Mouse (Mus musculus) stomach, postnatal 0 days (tissue): ENCODE results near the gene Prok1. TPM values are rescaled to one million over a fixed set of nuclear protein-coding genes. Genes with fewer than 3 reads are reported as not detected.

Experiments
- ATAC-seq: fragments of 200-750 bp; cut with Nextera tagmentation; 2 replicates; pipeline ENCODE4 v1.8.0; 2017; ENCODE audit not compliant: low FRiP score, low TSS enrichment
- DNase-seq: peaks from one replicate; pipeline ENCODE4 v3.0.0-alpha.2; 2016; ENCODE audit warnings: low spot score
- H3K27ac ChIP-seq: fragments of 300-500 bp; sonication (generic); replicated peaks from 2 replicates; pipeline ENCODE4 v1.5.1; 2014; ENCODE audit warnings: mild to moderate bottlenecking, control low read depth
- H3K27me3 ChIP-seq: fragments of 300-500 bp; sonication (generic); 2 replicates; pipeline ENCODE4 v1.6.1; 2014; ENCODE audit warnings: low read length; ENCODE audit not compliant: control insufficient read depth, insufficient read depth
- H3K36me3 ChIP-seq: fragments of 300-500 bp; sonication (generic); 2 replicates; pipeline ENCODE4 v1.6.1; 2014; ENCODE audit warnings: low read length, mixed read lengths; ENCODE audit not compliant: control insufficient read depth, insufficient read depth
- H3K4me1 ChIP-seq: fragments of 300-500 bp; sonication (generic); replicated peaks from 2 replicates; pipeline ENCODE4 v1.6.1; 2014; ENCODE audit warnings: antibody characterized with exemption; ENCODE audit not compliant: control insufficient read depth, insufficient read depth
- H3K4me2 ChIP-seq: fragments of 300-500 bp; sonication (generic); replicated peaks from 2 replicates; pipeline ENCODE4 v1.6.1; 2014; ENCODE audit warnings: low read depth, mild to moderate bottlenecking, control low read depth, moderate library complexity
- H3K4me3 ChIP-seq: fragments of 300-500 bp; sonication (generic); 2 replicates; pipeline ENCODE4 v1.5.1; 2014; ENCODE audit warnings: low read depth, low read length, control low read depth
- H3K9ac ChIP-seq: fragments of 300-500 bp; sonication (generic); 2 replicates; pipeline ENCODE4 v1.6.1; 2014; ENCODE audit warnings: mild to moderate bottlenecking, low read length, control low read depth, mixed read lengths
- H3K9me3 ChIP-seq: fragments of 300-500 bp; sonication (generic); 2 replicates; pipeline ENCODE4 v1.6.1; 2016; ENCODE audit warnings: low read length; ENCODE audit not compliant: control insufficient read depth
- CTCF ChIP-seq: IDR thresholded peaks from 2 replicates; pipeline ENCODE4 v1.5.1; 2016; ENCODE audit warnings: antibody characterized with exemption, low read depth, mild to moderate bottlenecking, moderate library complexity
- EP300 ChIP-seq: optimal IDR thresholded peaks from 2 replicates; pipeline ENCODE3; 2016; ENCODE audit warnings: antibody characterized with exemption
- WGBS: fragments of 180-500 bp; shearing (Covaris S2); extraction: QIAGEN DNeasy Blood & Tissue Kit; methylation state at CpG from one replicate; pipeline ENCODE4 v1.1.7; 2014; 5-methylcytosine and 5-hydroxymethylcytosine counted together
- polyA plus RNA-seq: library from polyadenylated mRNA; unstranded; fragments of >200 nt; fragmentation: Nextera tagmentation; extraction: Ambion mirVana; gene quantifications from 2 replicates; pipeline ENCODE4 v1.2.1, GENCODE M21; 2015

Gene Prok1
- polyA plus RNA-seq, 1 experiment from 2014 or later = 11.3 TPM

GRCm38 (mm10) chr3:107249042-107249441 lies 9.5 kb upstream of the Prok1 start:
- Histone ChIP-seq H3K4me1 (no peaks in the 10 kb centered on the region), H3K4me3 (no peak overlapping the region), H3K27me3 (no peaks in the 10 kb centered on the region), H3K4me2 (no peak overlapping the region), H3K36me3 (no peaks in the 10 kb centered on the region), H3K9me3 (no peaks in the 10 kb centered on the region), H3K27ac (no peak overlapping the region), H3K9ac (no peak overlapping the region)
- no peak for TF ChIP-seq CTCF
- TF ChIP-seq EP300 = no peak
- WGBS = 58% methylated on average over 3 of the region's 3 CpGs
- no peak for DNase-seq
- ATAC-seq = peak; percentile 74

- Histone ChIP-seq H3K4me2 (no peak overlapping the region), H3K9me3 (no peaks in the 10 kb centered on the region), H3K4me1 (no peaks in the 10 kb centered on the region), H3K27me3 (no peaks in the 10 kb centered on the region), H3K36me3 (no peaks in the 10 kb centered on the region), H3K9ac (no peak overlapping the region), H3K4me3 (no peak overlapping the region), H3K27ac (no peak overlapping the region)
- no peak for DNase-seq
- 74% methylated on average over 6 of the region's 6 CpGs for WGBS
- no peak for ATAC-seq
- no peak for TF ChIP-seq EP300
- no peak for TF ChIP-seq CTCF
Observed at GRCm38 (mm10) chr3:107246876-107247275, 7.4 kb upstream of the Prok1 start.

DNA sequence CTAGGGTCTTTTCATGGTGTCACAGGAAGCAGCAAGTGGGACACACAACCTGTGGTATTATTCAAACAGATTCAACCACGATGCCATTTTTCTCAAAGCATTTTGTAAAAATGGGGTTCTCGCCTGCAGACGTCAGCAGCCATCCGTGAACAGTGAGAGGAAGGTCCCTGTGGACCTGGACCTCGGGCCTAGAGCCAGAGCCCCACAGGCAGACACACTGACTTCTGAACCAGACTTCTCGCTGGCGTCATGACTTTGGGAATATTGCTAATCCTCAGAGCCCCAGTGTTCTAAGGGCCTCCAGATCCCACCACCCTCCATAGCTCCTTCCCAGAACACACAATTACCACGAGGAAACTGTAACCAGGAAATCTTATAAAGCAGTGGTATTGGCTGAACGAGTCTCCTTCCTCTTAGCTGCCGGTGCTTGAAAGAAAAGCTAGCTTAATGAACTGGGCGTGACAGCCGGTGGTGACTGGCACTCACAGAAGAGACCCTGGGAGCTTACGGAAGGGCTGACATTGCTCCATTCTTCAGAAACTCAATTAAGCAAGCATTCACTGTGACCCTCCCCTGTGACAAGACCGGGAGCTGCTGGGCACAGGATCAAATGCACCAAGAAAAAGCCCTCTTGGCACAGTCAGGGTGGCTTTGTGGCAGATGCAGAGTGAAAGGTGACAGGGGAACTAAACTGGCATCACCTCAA lies 2.0 kb upstream of the Prok1 start:
- H3K9me3 ChIP-seq = no peaks in the 10 kb centered on the region
- no peaks in the 10 kb centered on the region for H3K27me3 ChIP-seq
- no peak overlapping the region for H3K9ac ChIP-seq
- no peaks in the 10 kb centered on the region for H3K4me1 ChIP-seq
- 47% methylated on average over 14 of the region's 14 CpGs for WGBS
- TF ChIP-seq EP300 (no peak), CTCF (no peak)
- H3K4me2 ChIP-seq = no peak overlapping the region
- no peaks in the 10 kb centered on the region for H3K36me3 ChIP-seq
- H3K27ac ChIP-seq = peak overlapping the region; percentile 56
- DNase-seq (no peak), ATAC-seq (peak; percentile 46)
- H3K4me3 ChIP-seq = no peak overlapping the region

GRCm38 (mm10) chr3:107238471-107238980 lies 981 bp downstream of the Prok1 start:
- WGBS = 62% methylated on average over 8 of the region's 8 CpGs
- H3K27ac ChIP-seq = peak overlapping the region; percentile 63
- DNase-seq (no peak), ATAC-seq (peak; percentile 66)
- no peak overlapping the region for H3K9ac ChIP-seq
- H3K9me3 ChIP-seq = no peaks in the 10 kb centered on the region
- no peaks in the 10 kb centered on the region for H3K27me3 ChIP-seq
- H3K36me3 ChIP-seq = no peaks in the 10 kb centered on the region
- no peak overlapping the region for H3K4me3 ChIP-seq
- no peak overlapping the region for H3K4me2 ChIP-seq
- TF ChIP-seq CTCF = no peak
- TF ChIP-seq EP300 = no peak
- no peaks in the 10 kb centered on the region for H3K4me1 ChIP-seq

GRCm38 (mm10) chr3:107238051-107238450 lies 1.5 kb downstream of the Prok1 start:
- WGBS = 56% methylated on average over 2 of the region's 2 CpGs
- Histone ChIP-seq H3K4me2 (no peak overlapping the region), H3K27ac (peak overlapping the region; percentile 49), H3K4me3 (no peak overlapping the region), H3K9me3 (no peaks in the 10 kb centered on the region), H3K27me3 (no peaks in the 10 kb centered on the region), H3K36me3 (no peaks in the 10 kb centered on the region), H3K4me1 (no peaks in the 10 kb centered on the region), H3K9ac (no peak overlapping the region)
- TF ChIP-seq EP300 (no peak), CTCF (no peak)
- DNase-seq = no peak
- peak; percentile 2; the same call in 1 of the 2 replicates for ATAC-seq

- 29% methylated on average over 2 of the region's 2 CpGs for WGBS
- H3K9ac ChIP-seq = no peak overlapping the region
- H3K27me3 ChIP-seq = no peaks in the 10 kb centered on the region
- ATAC-seq (no peak), DNase-seq (no peak)
- no peak overlapping the region for H3K27ac ChIP-seq
- H3K4me1 ChIP-seq = no peaks in the 10 kb centered on the region
- H3K36me3 ChIP-seq = no peaks in the 10 kb centered on the region
- no peak overlapping the region for H3K4me2 ChIP-seq
- TF ChIP-seq CTCF (no peak), EP300 (no peak)
- no peaks in the 10 kb centered on the region for H3K9me3 ChIP-seq
- H3K4me3 ChIP-seq = no peak overlapping the region
Observed at GRCm38 (mm10) chr3:107233945-107234344, 5.6 kb downstream of the Prok1 start.
